Mouse (Mus musculus): ENCODE results near the gene Mtus2.

DNA sequence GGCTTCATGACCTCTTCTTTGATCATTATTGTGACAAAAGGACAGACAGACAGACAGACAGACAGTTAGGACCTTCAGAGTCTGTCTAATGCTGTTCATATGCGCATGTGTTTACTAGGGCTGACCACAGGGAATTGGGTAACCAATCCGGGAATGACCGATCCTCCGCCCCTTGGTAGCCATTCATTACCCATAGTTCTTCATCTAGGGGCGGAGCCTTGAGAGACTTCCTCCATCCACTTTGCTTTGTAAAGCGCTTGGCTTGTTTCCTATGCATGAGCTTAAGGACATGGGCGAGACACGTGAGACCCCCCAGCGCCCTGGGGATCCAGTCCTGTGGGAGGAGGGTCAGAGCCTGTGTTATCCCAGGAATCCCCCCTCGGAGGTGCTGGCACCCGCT lies 345.8 kb downstream of the Mtus2 start:
- TF ChIP-seq CTCF (IDR thresholded peaks at IDR 0.05; ENCODE audit: borderline replicate concordance, insufficient read depth, low read depth, low read length) (no peak), POLR2A (IDR thresholded peaks at IDR 0.05; ENCODE audit: borderline replicate concordance, insufficient read depth, low read length) (no peak)
